Mouse (Mus musculus) A20 (cell line): ENCODE results near the gene Pank2.
"Not testable (repeated sequence)": the region's sequence is repeated elsewhere in the genome, so short reads cannot be mapped to it uniquely, and the experiment has no call there.

Experiments
- DNase-seq: peaks from one replicate; pipeline ENCODE4 v3.0.0-alpha.2; 2011; ENCODE audit warnings: low read depth, low spot score

Pank2 gene

GRCm38 (mm10) chr2:131260544-131261307, 1.6 kb upstream of the Pank2 start:
- DNase-seq: no peak

DNA sequence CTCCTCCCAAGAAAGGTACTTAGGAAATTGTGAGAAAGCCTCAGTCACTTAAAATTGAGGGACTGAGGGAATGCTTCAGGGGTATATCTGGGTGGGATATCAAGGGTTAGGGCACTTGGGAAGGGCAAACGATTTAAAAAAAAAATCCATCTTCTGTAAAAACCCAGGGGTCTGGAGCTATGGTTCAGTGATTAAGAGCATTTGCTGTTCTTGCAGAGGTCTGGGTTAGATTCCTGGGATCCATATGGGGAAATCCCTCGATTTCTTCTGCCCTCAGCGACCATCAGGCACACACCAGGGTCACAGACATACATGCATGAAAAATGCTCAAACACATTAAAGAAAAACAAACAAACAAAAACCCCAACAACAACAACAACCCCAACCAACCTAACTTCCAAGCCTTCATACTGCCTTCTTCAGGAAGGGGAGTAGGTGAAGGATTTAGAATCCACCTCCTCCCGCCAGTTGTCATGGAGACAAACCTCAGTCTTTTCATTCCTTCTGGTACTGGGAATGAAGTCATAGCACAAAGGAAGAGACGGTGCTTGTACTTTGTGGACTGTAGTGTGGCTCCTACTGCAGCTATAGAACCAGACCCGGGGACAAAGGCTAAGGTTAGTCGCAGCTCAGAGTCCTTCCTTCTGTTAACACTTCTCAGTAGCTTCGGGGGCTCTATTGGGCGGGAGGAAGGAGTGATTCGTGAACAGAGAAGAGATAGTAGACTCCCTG, 648 bp upstream of the Pank2 start:
- DNase-seq: no peak

GRCm38 (mm10) chr2:131262680-131263670, 680 bp downstream of the Pank2 start:
- DNase-seq: peak; percentile 74

DNA sequence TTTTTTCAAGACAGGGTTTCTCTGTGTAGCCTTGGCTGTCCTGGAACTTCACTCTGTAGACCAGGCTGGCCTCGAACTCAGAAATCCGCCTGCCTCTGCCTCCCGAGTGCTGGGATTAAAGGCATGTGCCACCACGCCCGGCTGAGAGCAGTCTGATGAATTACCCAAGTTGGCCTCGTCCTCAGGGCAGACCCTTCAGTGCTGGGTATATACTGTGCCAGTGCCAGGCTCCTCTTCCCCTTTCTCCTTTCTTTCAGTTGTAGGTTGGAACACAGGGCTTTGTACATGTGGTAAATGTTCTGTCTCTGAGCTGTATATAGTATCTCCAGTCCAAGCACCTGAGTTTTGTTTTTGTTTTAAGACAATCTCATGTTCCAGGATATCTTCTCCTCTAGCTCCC, 1.7 kb downstream of the Pank2 start:
- peak; percentile 42 for DNase-seq

DNA sequence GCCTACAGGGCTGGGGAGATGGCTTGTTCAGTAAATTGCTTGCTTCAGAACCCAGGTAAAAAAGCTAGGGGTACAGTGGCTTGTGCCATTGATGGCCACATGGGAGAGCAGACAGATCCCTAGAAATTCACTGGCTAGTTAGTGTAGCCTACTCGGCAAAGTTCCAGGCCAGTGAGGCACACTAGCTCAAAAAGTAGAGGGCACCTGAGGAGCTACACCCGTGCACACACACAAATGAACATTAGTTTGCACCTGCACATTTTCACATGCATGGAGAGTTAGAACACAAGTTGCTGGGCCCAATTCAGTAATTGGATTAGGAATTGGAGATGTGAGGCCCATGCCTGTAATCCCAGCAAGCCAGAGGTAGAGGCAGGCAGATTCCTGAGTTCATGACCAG, 2.8 kb downstream of the Pank2 start:
- DNase-seq: no peak

- no peak for DNase-seq
These were observed 13.2 kb downstream of the Pank2 start for GRCm38 (mm10) chr2:131275493-131275892.

DNA sequence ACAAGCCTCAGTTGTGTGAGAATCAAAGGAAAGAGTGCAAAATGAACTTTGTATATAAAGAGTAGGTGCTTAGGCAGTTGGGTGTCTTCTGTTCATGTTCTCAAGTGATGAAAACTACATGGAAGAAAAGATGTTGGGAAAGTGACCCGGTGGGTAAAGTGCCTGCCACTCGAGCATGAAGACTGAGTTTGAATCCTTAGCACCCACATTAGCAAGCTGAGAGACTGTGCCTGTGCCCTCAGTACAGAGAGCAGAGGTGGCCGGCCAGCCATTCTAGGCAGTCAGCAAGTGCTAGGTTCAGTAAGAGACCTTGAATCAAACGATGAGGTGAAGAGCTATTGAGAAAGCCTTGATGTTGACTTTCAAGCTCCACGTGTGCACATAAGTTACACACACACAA, 14.4 kb downstream of the Pank2 start:
- DNase-seq: no peak

GRCm38 (mm10) chr2:131281596-131281995, 19.3 kb downstream of the Pank2 start:
- no peak for DNase-seq

GRCm38 (mm10) chr2:131286276-131286675, 24.0 kb downstream of the Pank2 start:
- no peak for DNase-seq

GRCm38 (mm10) chr2:131290669-131291068, 28.4 kb downstream of the Pank2 start:
- DNase-seq: no peak

DNA sequence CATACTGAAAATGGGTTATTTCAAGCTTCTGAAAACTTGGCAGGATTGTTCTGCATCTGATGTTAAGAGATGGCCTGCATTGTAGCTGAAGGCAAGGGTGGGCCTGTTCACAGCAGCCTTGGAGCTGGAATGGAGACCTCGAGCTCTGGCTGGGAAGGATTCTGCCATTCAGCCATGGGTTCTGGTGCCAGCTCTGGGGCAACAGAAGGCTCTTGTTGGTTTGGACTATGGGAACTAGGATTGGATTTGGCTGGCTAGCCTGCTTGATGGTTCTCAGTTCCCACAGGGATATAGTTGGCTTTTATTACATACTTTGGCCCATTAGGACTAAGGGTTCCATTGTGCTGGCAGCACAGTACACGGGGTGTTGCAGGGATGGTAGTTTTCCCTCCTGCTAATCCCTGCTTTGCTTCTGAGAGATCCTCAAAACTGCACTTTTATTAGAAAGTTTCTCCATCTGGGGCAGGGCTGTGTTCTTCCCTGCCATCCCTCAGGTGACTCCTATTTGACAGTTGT, 34.5 kb downstream of the Pank2 start:
- no peak for DNase-seq

- DNase-seq: not testable (repeated sequence)
These were observed 36.4 kb downstream of the Pank2 start for GRCm38 (mm10) chr2:131298674-131299073.

DNA sequence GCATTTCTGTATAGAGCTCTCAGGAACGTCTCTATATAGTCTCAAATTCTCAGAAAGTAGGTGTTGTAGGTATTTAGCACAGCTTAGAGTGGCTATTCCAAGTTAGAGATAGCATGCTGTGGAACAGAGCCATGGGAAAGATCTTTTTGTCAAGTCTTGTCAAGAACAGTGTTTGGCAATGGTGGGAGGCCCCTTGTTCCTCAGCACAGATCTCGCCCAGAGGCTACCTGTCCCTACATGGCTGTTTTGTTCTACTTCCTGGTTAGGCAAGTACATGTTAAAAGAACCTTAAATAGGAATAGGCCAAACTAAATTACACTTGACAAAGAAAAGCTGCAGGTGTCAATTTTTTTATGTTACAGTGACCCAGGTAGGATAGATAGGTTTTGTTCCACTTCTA, 38.2 kb downstream of the Pank2 start:
- DNase-seq: no peak

DNA sequence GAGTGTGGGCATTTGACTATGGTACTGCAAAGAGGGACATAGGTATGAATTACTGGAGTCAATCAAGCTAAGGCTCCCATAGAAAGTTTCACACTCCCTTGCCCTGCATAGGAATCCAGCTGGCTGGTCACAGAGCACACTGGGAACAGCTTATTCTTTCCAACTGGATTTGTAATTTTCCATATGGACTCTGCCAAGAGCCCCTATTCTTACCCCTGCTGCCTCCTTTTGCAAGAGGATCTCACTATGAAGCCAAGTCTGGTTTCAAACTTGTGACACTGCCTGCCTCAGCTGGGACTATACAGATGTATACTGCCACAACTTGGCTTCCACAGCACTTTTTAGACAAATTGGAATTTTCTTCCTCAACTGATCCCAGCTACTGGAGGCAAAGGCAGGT, 39.3 kb downstream of the Pank2 start:
- no peak for DNase-seq

GRCm38 (mm10) chr2:131304497-131304896, 42.2 kb downstream of the Pank2 start:
- DNase-seq: no peak

DNA sequence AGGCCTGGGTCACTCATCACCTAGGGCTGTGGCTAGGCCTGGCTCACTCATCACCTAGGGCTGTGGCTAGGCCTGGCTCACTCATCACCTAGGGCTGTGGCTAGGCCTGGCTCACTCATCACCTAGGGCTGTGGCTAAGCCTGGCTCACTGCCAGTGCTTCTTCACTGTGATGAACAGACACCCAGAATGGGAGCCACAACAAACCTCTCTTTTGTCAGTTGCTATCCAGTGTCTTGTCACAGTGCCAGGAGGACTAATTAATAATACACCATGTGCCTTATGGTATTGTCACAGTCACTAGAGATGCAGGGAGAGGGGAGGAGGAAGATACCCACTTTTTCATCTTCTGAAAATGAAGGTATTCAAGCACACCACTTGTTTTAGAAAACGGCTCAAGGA, 42.9 kb downstream of the Pank2 start:
- DNase-seq: not testable (repeated sequence)

GRCm38 (mm10) chr2:131307391-131307790, 45.1 kb downstream of the Pank2 start:
- peak; percentile 58 for DNase-seq

- no peak for DNase-seq
These were observed 45.5 kb downstream of the Pank2 start for GRCm38 (mm10) chr2:131307822-131308221.

GRCm38 (mm10) chr2:131309296-131309695, 47.0 kb downstream of the Pank2 start:
- DNase-seq: no peak

DNA sequence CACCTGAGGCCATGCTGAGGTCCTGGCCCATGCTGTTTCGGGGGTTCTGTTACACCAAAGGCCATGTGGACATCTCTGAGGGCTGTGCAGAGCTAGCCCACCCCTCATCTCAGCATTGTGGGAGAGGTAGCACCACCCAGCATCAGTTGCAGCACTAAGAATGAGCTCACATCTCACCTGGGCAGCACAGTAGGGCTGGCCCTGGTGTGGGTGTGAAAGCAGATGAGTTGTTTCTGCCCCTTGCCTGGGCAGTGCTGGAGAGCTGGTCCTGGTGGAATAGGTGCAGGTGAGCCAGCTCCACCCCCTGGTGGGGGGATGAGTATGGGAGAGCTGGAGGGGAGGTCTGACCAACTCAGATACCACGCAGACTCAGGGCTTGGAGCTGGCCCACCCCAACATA, 53.9 kb downstream of the Pank2 start:
- no peak for DNase-seq

- DNase-seq: no peak
These were observed 57.1 kb downstream of the Pank2 start for GRCm38 (mm10) chr2:131319401-131319800.

DNA sequence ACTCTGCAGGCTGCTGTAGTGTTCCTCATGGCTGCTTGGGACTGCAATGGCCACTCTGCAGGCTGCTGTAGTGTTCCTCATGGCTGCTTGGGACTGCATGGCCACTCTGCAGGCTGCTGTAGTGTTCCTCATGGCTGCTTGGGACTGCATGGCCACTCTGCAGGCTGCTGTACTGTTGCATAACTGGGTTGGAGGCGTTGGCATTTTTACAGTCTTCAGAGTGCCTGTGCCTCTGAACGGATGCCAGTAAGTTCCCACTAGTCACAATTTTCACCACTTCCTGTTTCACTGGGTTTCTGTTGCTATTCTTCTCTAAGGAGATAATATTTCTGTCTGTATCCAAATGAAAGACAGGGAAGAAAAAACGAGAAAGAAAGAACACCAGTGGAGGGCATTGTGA, 58.9 kb downstream of the Pank2 start:
- DNase-seq: peak; percentile 58
